Comparison of ENCODE assay signal across 25 mouse cellular contexts in genomic region chr4:40016856-40017255, GRCm38 (mm10).
DNase-seq lines count a peak whose midpoint lies in the region; ATAC-seq and TF ChIP-seq lines count a peak whose summit lies in the region.
"Had no signal": no experiment of that assay in that cellular context is flagged by ENCODE, and none has a peak within 500 bp of the region (broad histone marks: within the 10 kb centered on the region; RNA-seq: fewer than 3 reads in every experiment).

No protein-coding gene starts in this region.

- H3K27me3 ChIP-seq in heart, embryonic 11.5 days (ENCODE audit: control insufficient read depth, insufficient read depth, low read length) = no peaks in the 10 kb centered on the region
- H3K27me3 ChIP-seq in liver, embryonic 11.5 days (replicated peaks; ENCODE audit: control insufficient read depth, insufficient read depth, low read length) = no peaks in the 10 kb centered on the region
- no peaks in the 10 kb centered on the region for H3K27me3 ChIP-seq in liver, embryonic 14.5 days (ENCODE audit: control insufficient read depth, insufficient read depth, low read length)
- H3K27me3 ChIP-seq: CH12.LX; forebrain, embryonic 13.5 days; hindbrain, embryonic 13.5 days; kidney, embryonic 15.5 days; midbrain, embryonic 13.5 days; neural tube, embryonic 13.5 days had no signal

- DNase-seq in heart, adult 8-10 months (ENCODE audit: low spot score) = no peak
- DNase-seq in liver, embryonic 11.5 days (ENCODE audit: low spot score) = no peak
- DNase-seq in liver (no peak), MEL-GATA-1-ER (ENCODE audit: extremely low read depth, low read depth) (peak; percentile 31)
- DNase-seq in liver, embryonic 14.5 days (ENCODE audit: low read depth in 3 of 3, low spot score in 3 of 3) = no peak
- DNase-seq: adrenal gland, postnatal 25 days; B cell, adult 2 months; cerebellum, adult 9-10 months; gastrocnemius, postnatal 14 days; kidney, adult 11 months; kidney, postnatal 36 days; lung, adult 2 months; lung, postnatal 14 days; retina, postnatal 1 day; right cerebral cortex, postnatal 25 days; spleen, adult 18-20 months had no signal

- no peak for TF ChIP-seq CTCF in liver, embryonic 14.5 days (IDR thresholded peaks at IDR 0.05; ENCODE audit: low read depth)

- H3K36me3 ChIP-seq in heart, embryonic 11.5 days (ENCODE audit: control insufficient read depth, insufficient read depth, low read length) = no peaks in the 10 kb centered on the region
- no peaks in the 10 kb centered on the region for H3K36me3 ChIP-seq in liver, embryonic 11.5 days (ENCODE audit: control insufficient read depth, insufficient read depth, low read length)
- H3K36me3 ChIP-seq in liver, embryonic 14.5 days (replicated peaks; ENCODE audit: control insufficient read depth, insufficient read depth, low read depth) = no peaks in the 10 kb centered on the region
- H3K36me3 ChIP-seq: hindbrain, embryonic 13.5 days; kidney, embryonic 15.5 days; midbrain, embryonic 13.5 days; neural tube, embryonic 13.5 days had no signal

- no peak for ATAC-seq in heart, embryonic 11.5 days (replicated peaks; ENCODE audit: insufficient number of reproducible peaks, low FRiP score, low TSS enrichment)
- peak; percentile 62 for ATAC-seq in liver, embryonic 11.5 days (replicated peaks; ENCODE audit: low FRiP score)
- 0 out of 2 replicates have a peak, but pooled peaks have one; percentile 28 for ATAC-seq in liver, embryonic 14.5 days (ENCODE audit: insufficient read depth)
- no peak for ATAC-seq in megakaryocyte progenitor cell, adult 5-6 weeks (replicated peaks; ENCODE audit: poor library complexity)
- ATAC-seq: forebrain, embryonic 13.5 days; midbrain, embryonic 13.5 days had no signal

- H3K4me2 ChIP-seq in heart, embryonic 11.5 days = peak overlapping the region; percentile 50
- no peak overlapping the region for H3K4me2 ChIP-seq in liver, embryonic 11.5 days
- H3K4me2 ChIP-seq in liver, embryonic 14.5 days (ENCODE audit: low read depth) = no peak overlapping the region
- H3K4me2 ChIP-seq: forebrain, embryonic 13.5 days; hindbrain, embryonic 13.5 days; kidney, embryonic 15.5 days; midbrain, embryonic 13.5 days; neural tube, embryonic 13.5 days had no signal

- no peak overlapping the region for H3K4me3 ChIP-seq in heart, embryonic 11.5 days (ENCODE audit: low read depth, low read length)
- no peak overlapping the region for H3K4me3 ChIP-seq in liver, embryonic 11.5 days (ENCODE audit: low read depth, low read length)
- no peak overlapping the region for H3K4me3 ChIP-seq in liver, embryonic 14.5 days (ENCODE audit: insufficient read depth in 1 of 2, low read depth in 2 of 2, low read length in 2 of 2)
- H3K4me3 ChIP-seq: forebrain, embryonic 13.5 days; hindbrain, embryonic 13.5 days; kidney, embryonic 15.5 days; midbrain, embryonic 13.5 days; myocyte; neural tube, embryonic 13.5 days had no signal

- no peak overlapping the region for H3K9ac ChIP-seq in heart, embryonic 11.5 days (ENCODE audit: low read depth, low read length)
- H3K9ac ChIP-seq in liver, embryonic 11.5 days (ENCODE audit: low read depth, low read length) = no peak overlapping the region
- no peak overlapping the region for H3K9ac ChIP-seq in liver, embryonic 14.5 days (replicated peaks)
- H3K9ac ChIP-seq: forebrain, embryonic 13.5 days; hindbrain, embryonic 13.5 days; kidney, embryonic 15.5 days; midbrain, embryonic 13.5 days; neural tube, embryonic 13.5 days had no signal

- TF ChIP-seq EP300 in liver, embryonic 14.5 days (IDR thresholded peaks at IDR 0.05; ENCODE audit: low read depth) = no peak

- no peaks in the 10 kb centered on the region for H3K9me3 ChIP-seq in heart, embryonic 11.5 days (replicated peaks; ENCODE audit: control insufficient read depth, low read length)
- H3K9me3 ChIP-seq in liver, embryonic 11.5 days (ENCODE audit: control insufficient read depth, low read length) = no peaks in the 10 kb centered on the region
- H3K9me3 ChIP-seq in liver, embryonic 14.5 days (ENCODE audit: control insufficient read depth, low read length) = no peaks in the 10 kb centered on the region
- H3K9me3 ChIP-seq: forebrain, embryonic 13.5 days; hindbrain, embryonic 13.5 days; kidney, embryonic 15.5 days; midbrain, embryonic 13.5 days; neural tube, embryonic 13.5 days had no signal

- no peak overlapping the region for H3K27ac ChIP-seq in heart, embryonic 11.5 days (ENCODE audit: low read depth, low read length)
- H3K27ac ChIP-seq in liver, embryonic 11.5 days (ENCODE audit: low read depth, low read length) = no peak overlapping the region
- no peak overlapping the region for H3K27ac ChIP-seq in liver, embryonic 14.5 days
- H3K27ac ChIP-seq: forebrain, embryonic 13.5 days; hindbrain, embryonic 13.5 days; kidney, embryonic 15.5 days; midbrain, embryonic 13.5 days; neural tube, embryonic 13.5 days had no signal

- 49% methylated on average over 15 of the region's 15 CpGs for WGBS in heart, embryonic 11.5 days (ENCODE audit: insufficient replicate concordance)
- 65% methylated on average over 15 of the region's 15 CpGs for WGBS in liver, embryonic 11.5 days
- WGBS in liver, embryonic 14.5 days (ENCODE audit: insufficient replicate concordance) = 54% methylated on average over 15 of the region's 15 CpGs

- no peaks in the 10 kb centered on the region for H3K4me1 ChIP-seq in heart, embryonic 11.5 days (ENCODE audit: control insufficient read depth, insufficient read depth, low read length)
- H3K4me1 ChIP-seq in liver, embryonic 11.5 days (replicated peaks; ENCODE audit: control insufficient read depth, insufficient read depth, low read length) = no peaks in the 10 kb centered on the region
- H3K4me1 ChIP-seq in liver, embryonic 14.5 days (replicated peaks; ENCODE audit: control insufficient read depth in 2 of 2, insufficient read depth in 2 of 2, low read length in 1 of 2) = no peaks in the 10 kb centered on the region
- H3K4me1 ChIP-seq: forebrain, embryonic 13.5 days; hindbrain, embryonic 13.5 days had no signal

Comparison
In these comparisons a context has a peak if more than half of its experiments do, and no peak if none do; other contexts are left out.
1. ATAC-seq: peak in liver, embryonic 11.5 days (single experiment) and liver, embryonic 14.5 days (single experiment); none in heart, embryonic 11.5 days (single experiment) and megakaryocyte progenitor cell, adult 5-6 weeks (single experiment).